Mouse (Mus musculus) testis, postnatal 10 days (tissue): Measurements from ENCODE around the gene Nppc.

Experiments used
- DNase-seq: peaks from one replicate; pipeline ENCODE4 v3.0.0; 2021; ENCODE audit warnings: low spot score

Gene Nppc

GRCm38 (mm10) chr1:86650272-86650671 lies 20.1 kb downstream of the Nppc start:
- peak; percentile 85 for DNase-seq

GRCm38 (mm10) chr1:86647517-86647916 lies 22.9 kb downstream of the Nppc start:
- no peak for DNase-seq

GRCm38 (mm10) chr1:86643101-86643809 lies 27.1 kb downstream of the Nppc start:
- DNase-seq = no peak

GRCm38 (mm10) chr1:86634751-86635359 lies 35.5 kb downstream of the Nppc start:
- DNase-seq = no peak

GRCm38 (mm10) chr1:86633840-86634750 lies 36.3 kb downstream of the Nppc start:
- no peak for DNase-seq

- no peak for DNase-seq
Measured at GRCm38 (mm10) chr1:86633434-86633833, 36.9 kb downstream of the Nppc start.

GRCm38 (mm10) chr1:86632732-86633380 lies 37.5 kb downstream of the Nppc start:
- no peak for DNase-seq

GRCm38 (mm10) chr1:86630527-86630926 lies 39.8 kb downstream of the Nppc start:
- no peak for DNase-seq

GRCm38 (mm10) chr1:86629936-86630335 lies 40.4 kb downstream of the Nppc start:
- no peak for DNase-seq

- no peak for DNase-seq
Measured at GRCm38 (mm10) chr1:86628270-86628669, 42.1 kb downstream of the Nppc start.

- no peak for DNase-seq
Measured at GRCm38 (mm10) chr1:86623001-86624000, 47.1 kb downstream of the Nppc start.

GRCm38 (mm10) chr1:86622296-86622695 lies 48.1 kb downstream of the Nppc start:
- DNase-seq = no peak

- peak; percentile 76 for DNase-seq
Measured at GRCm38 (mm10) chr1:86618454-86619125, 51.8 kb downstream of the Nppc start.
